Mouse (Mus musculus) cerebellum, adult (tissue): ENCODE data around the gene Map10.

Source experiments
- ATAC-seq: cut with Nextera tagmentation; 2 replicates; pipeline ENCODE4 v1.9.2; 2017; ENCODE audit warnings: mild to moderate bottlenecking, moderate library complexity, mixed read lengths; ENCODE audit not compliant: insufficient number of reproducible peaks, low FRiP score, low TSS enrichment

The Map10 gene

DNA sequence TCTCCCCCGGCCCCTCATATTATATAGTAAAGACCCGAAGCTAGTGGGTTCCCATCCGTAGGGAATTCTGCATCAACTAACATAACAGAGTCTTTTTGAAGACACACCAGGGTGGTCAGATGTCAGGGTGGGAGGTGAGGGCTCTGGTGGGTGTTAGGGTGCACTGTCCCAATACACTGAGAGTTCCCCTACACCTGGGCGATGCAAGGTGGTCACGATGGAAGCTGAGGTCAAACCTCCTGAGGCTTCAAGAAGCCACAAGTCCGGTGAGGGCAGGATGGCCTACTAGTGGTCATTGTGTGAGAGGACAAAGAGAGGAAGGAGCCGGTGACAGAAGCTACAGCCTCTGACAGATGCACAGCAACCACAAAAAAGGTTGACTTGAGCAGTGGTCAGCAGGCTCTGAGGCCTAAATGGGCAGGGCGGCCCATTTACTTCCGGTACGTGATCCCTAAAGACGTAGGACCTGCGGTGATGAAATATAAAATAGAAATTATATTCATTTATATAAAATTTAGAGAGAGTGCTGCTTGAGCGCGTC, 389 bp upstream of the Map10 start:
- ATAC-seq, result 0 out of 2 replicates have a peak, but pooled peaks have one; percentile 7

DNA sequence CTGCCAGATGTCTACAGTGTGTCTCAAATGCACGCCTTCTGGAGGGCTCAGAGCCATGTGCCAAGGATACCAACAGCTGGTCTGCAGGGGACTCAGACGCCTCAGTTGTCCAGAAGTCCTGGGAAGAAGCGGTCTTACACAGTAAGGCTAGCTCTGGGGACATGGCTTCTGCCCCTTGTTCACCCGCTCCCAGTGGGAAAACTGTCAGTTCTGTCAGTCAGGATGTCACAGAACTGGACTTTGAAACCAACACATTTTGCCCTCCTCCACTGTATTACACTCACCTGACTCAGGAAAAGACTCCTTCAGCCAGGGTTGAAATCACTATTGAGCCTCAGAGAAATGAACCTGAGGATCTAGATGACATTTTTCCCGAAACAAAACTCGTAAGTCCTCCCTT, 802 bp downstream of the Map10 start:
- no peak for ATAC-seq

- no peak for ATAC-seq
These were observed 1.3 kb downstream of the Map10 start for GRCm38 (mm10) chr8:125670906-125671305.

- no peak for ATAC-seq
These were observed 1.8 kb downstream of the Map10 start for GRCm38 (mm10) chr8:125671371-125671770.

DNA sequence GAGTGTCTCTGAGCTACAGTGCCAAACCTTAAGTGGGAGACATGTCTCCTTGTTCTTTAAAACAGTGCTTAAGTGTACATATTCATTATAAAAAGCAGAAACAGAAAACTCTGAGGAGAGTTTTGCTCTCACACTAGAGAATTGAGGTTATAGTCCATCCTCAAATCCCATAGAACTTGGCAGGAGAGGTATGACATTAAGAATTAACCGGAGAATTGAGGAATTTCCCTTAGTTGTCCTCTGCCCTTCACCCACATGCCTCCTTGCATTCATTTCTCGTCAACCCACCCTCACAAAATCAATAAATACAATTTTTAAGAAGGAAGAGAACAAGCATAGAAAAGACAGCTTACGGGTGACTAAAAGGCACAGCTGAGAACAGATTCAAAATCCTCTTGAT, 6.2 kb downstream of the Map10 start:
- no peak for ATAC-seq

GRCm38 (mm10) chr8:125677484-125677883, 7.9 kb downstream of the Map10 start:
- no peak for ATAC-seq

DNA sequence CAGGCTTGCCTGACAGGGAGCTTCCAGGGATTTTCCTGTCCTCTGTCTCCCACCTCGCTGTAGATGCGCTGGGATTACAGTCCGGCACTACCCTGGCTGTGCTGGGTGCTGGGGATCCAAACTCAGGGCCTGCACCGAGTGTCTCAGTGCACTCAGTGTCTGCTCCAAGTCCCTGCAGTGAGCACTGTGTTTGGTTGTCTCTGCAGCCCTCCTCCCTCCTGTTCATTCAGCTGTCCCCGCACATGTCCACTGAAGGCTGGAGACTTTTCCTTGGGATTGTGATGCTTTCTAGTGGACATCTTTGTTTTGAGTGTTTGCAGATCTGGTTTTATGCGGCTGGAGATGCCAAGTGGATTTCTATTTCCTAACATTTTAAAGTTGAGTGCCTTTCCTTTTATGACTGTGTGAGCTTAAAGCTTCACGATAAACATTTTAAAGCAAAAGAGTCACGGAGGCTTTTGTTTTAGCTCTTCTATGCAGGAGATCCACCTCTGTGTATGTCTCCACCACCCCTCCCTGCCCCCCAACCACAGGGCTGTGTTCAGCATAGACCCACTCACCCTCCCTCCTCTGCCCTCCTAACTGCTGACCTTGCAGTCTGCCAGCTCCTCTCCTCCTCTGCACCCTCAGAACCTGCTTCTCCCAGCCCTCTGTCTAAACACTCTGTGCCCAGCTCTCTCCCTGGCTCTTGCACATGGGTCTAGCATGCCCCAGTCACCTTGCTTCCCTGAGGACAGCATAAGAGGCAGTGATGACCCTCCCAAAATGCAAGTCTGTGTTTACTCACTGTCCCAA, 9.4 kb downstream of the Map10 start:
- ATAC-seq, result no peak

GRCm38 (mm10) chr8:125680851-125681408, 11.3 kb downstream of the Map10 start:
- no peak for ATAC-seq

GRCm38 (mm10) chr8:125685216-125685760, 15.7 kb downstream of the Map10 start:
- ATAC-seq, result no peak; the same call in 1 of the 2 replicates

DNA sequence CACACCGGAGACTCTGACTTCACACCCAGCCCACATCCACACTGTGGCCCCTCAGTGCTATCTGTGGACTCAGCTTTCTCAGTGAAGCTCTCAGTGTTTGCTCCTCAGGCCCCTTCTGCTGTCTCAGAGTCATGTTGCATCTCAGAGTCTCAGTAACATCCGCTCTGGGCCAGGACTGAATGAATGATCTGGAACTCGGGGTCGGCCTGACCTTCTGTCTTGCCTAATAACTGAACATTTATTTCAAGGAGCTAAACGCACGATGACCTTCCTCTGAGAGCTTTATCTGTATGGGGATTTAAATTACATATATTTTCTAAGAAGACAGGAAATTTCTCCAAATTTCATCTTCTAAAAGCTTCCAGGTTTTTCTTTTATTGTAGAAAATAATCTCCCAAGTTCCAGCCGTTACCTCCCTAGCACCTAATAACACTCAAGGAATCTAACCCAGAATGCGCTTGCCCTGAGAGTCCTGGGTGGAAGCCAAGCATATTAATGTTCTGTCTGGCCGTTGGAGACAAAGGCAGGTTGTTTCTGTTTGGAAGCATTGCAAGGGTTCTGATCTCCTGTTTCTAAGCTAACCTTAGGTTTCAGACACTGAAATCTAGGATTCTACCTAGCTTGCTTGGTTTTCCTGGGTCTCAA, 16.7 kb downstream of the Map10 start:
- ATAC-seq, result no peak

GRCm38 (mm10) chr8:125690166-125690915, 20.7 kb downstream of the Map10 start:
- no peak for ATAC-seq

GRCm38 (mm10) chr8:125690961-125691360, 21.3 kb downstream of the Map10 start:
- no peak for ATAC-seq

GRCm38 (mm10) chr8:125692447-125692846, 22.8 kb downstream of the Map10 start:
- ATAC-seq, result no peak

- no peak for ATAC-seq
These were observed 23.6 kb downstream of the Map10 start for GRCm38 (mm10) chr8:125693197-125693596.

- ATAC-seq, result no peak
These were observed 26.3 kb downstream of the Map10 start for GRCm38 (mm10) chr8:125695951-125696350.

GRCm38 (mm10) chr8:125699391-125700025, 29.9 kb downstream of the Map10 start:
- no peak for ATAC-seq

- ATAC-seq, result no peak
These were observed 30.8 kb downstream of the Map10 start for GRCm38 (mm10) chr8:125700407-125700806.

DNA sequence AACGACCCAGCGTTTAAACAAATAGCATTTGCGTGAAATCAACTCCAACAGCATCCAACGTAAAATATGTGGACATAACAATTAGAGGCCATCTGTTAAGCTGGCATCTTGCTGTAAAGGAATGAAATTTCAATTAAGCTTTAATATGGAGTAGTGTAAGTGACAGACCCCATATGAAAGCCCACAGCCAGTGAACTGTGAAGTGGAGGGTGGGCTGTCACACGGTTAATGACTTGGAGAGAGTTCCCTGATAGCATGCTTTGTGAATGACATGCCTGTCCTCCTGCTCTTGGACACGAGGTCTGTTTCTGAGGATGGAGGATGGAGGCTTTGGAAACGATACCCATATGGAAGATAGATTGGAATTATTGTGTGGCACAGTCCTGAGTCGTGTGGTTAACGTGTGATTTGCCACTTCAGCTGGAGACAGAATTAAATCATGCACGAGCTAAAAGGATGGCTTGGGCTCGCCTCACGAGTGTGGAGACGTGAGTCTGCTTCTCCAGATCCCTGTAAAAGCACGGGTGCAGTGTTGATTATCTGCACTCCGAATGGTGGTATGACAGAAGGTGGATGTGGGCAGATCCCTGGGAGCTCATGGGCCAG, 33.4 kb downstream of the Map10 start:
- ATAC-seq, result no peak

GRCm38 (mm10) chr8:125704434-125704833, 34.8 kb downstream of the Map10 start:
- ATAC-seq, result no peak
